Mouse (Mus musculus) cerebellum, adult 8-10 months (tissue): ENCODE results near the gene Enho.

Source experiments
- DNase-seq: peaks from one replicate; pipeline ENCODE4 v3.0.0; 2022

Gene Enho

DNA sequence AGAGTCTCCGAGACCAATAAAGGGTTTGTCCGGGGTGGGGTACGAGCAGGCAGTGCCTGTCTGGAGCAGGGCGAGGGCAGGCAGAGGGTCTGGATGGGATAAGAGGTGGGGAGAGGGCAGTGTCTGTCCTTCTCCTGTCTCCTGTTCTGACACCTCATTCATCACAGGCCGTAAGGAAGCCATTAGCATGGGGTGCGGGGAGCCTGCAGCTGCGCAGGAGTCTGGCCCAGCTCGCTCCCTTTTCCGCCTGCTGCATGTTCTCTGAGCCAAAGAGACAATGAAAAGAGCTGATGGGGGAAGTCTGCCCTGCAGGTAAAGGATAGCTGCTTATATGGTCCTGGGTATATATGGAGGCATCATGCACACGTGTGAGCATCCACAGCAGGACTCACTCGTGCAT lies 22.6 kb upstream of the Enho start:
- DNase-seq = no peak

DNA sequence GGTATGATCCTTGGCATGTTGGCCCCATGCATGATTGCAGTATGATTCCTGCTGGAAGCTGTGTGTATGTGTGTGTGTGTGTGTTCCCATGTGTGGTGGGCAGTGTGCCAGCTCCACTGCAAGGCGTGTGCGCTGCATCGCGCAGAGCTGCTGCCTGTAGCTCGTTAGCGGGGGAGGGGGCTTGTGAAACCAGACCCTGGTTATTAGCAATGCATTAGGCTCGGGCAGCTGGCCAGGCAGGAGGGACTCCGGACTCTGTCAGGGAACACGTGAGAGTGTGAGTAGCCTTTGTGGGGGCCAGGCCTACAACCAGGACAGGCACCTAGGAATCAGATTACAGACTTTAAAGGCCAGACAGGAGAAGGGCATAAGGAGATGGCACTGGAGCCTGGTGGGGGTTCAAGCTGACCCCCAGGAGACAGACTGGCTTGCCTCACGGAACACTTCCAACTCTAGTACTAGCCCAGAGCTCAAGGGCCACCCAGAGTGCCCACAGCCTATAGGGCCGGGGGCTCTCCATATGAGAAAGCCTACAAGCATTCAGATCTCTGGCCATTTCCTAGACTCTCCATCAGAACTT lies 20.8 kb upstream of the Enho start:
- DNase-seq = no peak

- no peak for DNase-seq
Measured at GRCm38 (mm10) chr4:41659556-41659955, 19.4 kb upstream of the Enho start.

- no peak for DNase-seq
Measured at GRCm38 (mm10) chr4:41658566-41659384, 18.7 kb upstream of the Enho start.

- DNase-seq = no peak
Measured at GRCm38 (mm10) chr4:41655525-41655924, 15.4 kb upstream of the Enho start.

GRCm38 (mm10) chr4:41654217-41654616 lies 14.1 kb upstream of the Enho start:
- DNase-seq = peak; percentile 74

GRCm38 (mm10) chr4:41653730-41654129 lies 13.6 kb upstream of the Enho start:
- DNase-seq = no peak

- DNase-seq = peak; percentile 81
Measured at GRCm38 (mm10) chr4:41653296-41653695, 13.2 kb upstream of the Enho start.

DNA sequence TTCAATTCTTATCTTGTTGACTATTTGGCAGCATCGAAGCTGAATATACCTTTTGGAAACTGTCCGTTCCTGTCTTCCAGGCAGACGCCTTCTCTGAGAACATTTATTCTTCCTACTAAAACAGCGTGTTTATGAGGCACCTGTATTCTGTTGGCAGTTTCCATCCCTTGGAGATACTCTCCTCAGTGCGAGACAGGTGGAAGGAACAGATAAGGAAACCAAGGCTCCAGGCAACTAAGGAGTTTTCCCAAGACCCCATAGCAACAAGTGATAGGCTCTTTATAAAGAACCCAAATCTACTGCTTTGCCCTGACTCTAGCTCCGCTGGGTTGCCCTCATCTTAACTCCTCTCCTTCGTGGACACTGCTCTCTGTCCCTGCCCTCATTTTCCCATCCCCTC lies 8.5 kb upstream of the Enho start:
- DNase-seq = no peak

GRCm38 (mm10) chr4:41648157-41648556 lies 8.0 kb upstream of the Enho start:
- no peak for DNase-seq

DNA sequence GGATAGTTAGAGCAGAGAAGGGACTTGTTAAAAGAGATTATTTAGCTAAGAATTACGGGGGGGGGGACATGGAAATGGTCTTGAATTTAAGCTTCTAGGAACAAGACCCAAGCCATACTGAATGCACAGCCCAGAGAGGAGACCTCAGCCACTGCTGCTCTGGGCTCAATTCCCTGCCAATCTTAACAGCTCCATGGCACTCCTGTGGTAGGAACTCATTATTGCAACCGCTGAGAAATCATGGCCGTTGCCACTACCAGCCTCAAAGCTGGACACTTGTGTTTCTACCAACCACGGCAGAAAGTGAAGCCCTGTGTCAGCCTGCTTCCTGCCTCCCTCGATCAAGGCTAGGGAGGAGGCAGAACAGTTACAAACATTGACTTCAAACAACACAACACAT lies 5.4 kb upstream of the Enho start:
- DNase-seq = no peak

- DNase-seq = no peak
Measured at GRCm38 (mm10) chr4:41641199-41641822, 1.2 kb upstream of the Enho start.

DNA sequence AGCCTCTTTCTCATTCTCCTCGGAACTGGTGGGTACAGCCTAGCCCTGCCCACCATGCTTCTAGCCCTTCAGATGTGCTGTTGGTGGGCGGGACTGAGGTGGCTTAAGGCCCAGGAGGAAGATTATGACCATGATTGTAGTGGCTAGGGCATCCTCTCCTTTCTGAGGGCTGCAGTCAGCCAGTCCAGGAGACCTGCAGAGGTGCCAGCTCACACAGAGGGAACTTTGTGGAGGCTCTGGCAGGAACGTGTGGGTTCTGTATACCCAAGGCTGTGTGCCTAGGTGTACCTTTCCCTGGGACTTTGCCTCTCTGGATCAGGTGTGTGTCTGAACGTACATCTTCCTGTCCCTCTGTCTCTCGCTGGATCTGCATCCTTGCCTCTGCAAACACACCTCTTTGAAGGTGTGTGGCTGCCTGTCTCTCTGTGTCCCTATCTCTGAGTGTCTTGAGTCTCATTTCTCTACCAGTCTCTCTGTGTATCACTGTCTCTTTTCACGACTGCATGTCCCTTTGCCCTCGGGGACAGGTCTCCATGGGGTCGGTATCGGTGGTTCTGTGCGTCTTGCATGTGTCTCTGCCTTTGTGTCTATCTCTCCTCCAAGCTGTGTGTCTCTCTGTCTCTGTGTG lies 796 bp downstream of the Enho start:
- DNase-seq = peak; percentile 62

DNA sequence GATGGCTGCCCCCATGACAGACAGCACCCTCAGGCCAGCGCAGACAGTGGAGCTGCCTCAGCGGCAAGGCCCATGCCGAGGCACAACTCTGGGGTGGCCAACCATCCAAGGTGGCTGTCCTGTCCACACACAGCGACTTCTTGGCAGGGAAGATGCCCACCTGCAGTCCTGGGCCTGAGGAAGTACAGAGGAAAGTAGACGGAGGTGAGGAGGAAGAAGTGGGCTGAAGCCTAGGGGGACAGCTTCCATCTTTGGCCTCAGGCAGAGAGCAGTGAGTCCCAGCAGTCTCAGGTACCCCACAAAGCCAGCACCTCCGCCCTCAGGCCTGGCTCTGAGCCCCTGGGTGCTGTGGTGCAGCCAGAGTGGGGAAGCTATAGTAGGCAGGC lies 1.3 kb downstream of the Enho start:
- peak; percentile 54 for DNase-seq

- no peak for DNase-seq
Measured at GRCm38 (mm10) chr4:41638186-41638731, 1.9 kb downstream of the Enho start.

- DNase-seq = peak; percentile 79
Measured at GRCm38 (mm10) chr4:41636882-41637635, 3.1 kb downstream of the Enho start.

DNA sequence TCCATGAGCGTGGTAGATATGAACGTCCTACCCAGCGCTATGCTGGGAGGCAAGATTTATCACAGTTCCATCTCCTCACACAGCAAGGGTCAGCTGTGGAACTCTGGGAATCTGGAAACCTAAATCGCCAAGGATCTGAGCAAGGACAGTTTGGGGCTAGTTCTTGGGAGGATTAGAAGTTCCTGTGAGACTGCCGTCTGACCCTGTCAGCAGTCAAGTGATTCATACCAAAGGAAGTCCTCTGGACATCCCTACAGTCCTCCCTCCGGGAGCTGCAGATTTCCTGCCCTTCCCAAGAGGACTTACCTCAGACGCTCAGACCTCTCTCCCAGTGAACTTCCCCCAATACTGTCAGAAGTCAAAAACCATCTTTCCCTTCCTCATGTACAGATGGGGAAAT lies 3.8 kb downstream of the Enho start:
- no peak for DNase-seq

DNA sequence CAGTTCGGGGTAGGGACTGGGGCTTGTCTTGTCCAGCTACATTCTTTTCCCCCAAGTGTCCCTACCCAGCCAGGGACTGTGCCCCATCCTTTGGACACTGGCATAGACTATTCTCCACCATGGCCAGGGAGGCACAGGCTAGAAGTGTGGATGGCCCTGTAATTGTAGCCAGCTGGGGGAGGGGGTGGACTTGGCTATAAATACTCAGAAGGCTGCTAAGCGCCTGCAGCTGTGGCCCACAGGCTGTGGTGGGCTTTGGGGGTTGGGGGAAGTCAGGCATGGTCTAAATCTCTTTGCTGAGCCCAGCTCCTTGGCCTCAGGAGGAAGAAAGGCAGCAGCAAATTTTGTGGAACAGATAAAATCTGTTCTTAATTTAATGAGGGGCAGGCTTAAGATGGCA lies 4.2 kb downstream of the Enho start:
- DNase-seq = no peak

- DNase-seq = no peak
Measured at GRCm38 (mm10) chr4:41635224-41635623, 4.9 kb downstream of the Enho start.

DNA sequence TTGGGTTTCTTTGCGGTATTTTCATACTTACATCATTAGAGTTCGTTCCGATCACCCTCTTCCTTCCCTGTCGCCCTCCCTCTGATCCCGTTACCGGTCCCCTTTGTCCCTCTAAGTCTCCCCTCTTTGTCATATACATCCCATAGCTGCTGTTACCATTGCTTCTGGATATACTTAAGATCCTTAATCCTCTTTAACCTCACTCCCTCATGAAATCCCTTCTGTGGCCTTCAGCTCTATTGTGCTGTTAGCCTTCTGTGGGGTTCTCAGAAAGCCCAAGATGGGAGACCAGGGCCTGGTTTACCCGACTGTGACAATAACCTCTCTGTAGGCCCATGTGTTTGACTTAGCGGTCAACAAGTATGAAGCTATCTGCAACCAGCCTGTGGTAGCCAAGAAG lies 5.5 kb downstream of the Enho start:
- no peak for DNase-seq

DNA sequence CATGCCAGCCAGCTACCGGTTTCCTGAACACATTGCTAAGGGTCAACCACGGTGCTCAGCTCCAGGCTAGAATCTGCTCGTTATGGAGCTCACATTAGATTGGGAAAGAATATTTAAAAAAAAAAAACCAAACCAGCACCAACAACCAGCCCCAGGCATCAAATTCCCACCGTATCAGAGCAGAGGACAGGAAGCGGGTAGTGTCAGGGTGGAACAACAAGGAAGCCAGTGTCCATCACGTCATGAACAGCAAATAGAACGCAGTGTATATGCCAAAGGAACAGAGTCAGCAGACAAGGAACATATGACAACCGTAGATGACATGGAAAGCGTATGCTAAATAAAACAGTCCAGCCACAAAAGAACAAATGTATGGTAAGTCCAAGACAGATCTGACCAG lies 7.1 kb downstream of the Enho start:
- no peak for DNase-seq

- DNase-seq = peak; percentile 56
Measured at GRCm38 (mm10) chr4:41631390-41631789, 8.7 kb downstream of the Enho start.

DNA sequence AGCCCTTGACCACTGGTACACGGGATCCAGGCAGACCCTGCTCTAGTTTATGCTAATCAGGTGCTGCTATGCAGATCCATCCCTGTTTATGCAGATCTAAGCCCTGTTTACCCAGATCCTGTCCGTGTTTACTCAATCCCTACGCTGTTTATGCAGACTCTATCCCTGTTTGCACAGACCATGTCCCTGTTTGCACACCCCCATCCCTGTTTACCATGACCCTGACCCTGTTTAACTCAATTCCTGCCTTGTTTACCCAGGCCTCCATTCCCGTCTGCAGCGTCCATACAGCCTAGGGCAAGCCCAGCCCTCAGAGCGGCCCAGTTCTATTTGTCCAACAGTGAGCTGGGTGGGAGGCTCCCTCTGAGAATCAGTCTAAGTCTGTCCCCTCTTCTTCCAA lies 9.9 kb downstream of the Enho start:
- DNase-seq = no peak
